Mouse (Mus musculus) gastrocnemius, adult 18-20 months (tissue): ENCODE data around the gene Bsdc1. TPM values are rescaled to one million over a fixed set of nuclear protein-coding genes. Genes with fewer than 3 reads are reported as not detected.

Source experiments
- DNase-seq: peaks from one replicate; pipeline ENCODE4 v3.0.0; 2021; ENCODE audit warnings: low spot score
- total RNA-seq, 2 experiments: library from RNA; stranded (reverse); gene quantifications; 2 replicates each; pipeline ENCODE4 v1.2.3; 2021

The Bsdc1 gene
- total RNA-seq, 2 experiments from 2014 or later = 36.4 to 41.2 TPM

DNA sequence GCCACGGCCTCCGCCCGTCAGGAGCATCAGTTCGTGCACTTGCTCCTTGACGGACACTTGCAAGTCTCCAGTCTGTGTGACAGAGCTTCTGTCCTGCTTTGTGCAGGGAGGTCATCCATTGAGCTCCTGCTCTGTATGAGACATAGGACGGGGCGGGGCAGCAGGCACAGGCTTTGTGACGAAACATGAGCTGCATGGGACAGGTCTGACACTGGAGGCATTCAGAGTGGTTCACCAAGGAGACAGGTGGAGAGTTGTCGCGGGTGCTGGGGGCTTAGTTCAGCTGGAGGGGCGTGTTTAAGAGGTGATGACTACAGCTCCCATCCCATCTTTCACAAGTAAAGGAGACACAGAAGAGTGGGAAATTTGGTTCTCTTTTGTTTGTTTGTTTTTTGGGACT, 14.7 kb downstream of the Bsdc1 start:
- DNase-seq = no peak

DNA sequence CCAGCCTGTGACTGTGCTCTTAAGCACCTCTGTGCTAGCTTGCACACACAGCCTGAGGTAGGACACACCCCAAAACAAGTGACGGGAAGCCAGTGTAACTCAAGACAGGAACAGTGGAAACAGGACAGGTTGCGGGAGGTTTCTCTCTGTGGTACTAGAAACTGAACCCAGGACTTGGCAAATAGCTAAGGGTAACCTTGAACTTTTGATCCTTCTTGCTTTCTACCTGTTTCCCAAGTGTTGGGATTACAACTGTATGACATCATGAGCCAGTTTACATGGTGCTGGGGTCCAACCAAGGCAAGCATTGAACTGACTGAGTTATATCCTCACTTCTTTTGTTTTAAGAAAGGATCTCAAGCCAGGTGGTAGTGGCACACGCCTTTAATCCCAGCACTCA, 18.5 kb downstream of the Bsdc1 start:
- no peak for DNase-seq

DNA sequence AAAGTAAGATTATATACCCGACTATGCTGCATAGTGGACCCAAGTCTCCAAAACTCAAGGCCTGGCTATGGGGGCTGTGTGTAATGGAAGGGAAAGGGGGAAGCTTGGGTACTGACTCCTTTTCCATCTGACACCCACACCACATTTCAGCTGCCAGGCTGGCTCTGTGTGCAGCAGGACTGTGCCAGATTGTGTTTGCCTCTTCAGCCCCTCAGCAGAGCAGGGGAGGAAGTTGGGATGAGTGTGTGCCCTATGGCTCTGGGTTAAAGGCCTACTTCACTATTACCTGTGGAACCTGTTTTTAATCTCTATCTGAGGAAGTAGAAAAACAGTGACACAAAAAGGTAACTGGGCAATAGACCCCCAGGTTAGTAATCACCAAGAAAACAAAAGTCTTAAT, 19.7 kb downstream of the Bsdc1 start:
- no peak for DNase-seq

DNA sequence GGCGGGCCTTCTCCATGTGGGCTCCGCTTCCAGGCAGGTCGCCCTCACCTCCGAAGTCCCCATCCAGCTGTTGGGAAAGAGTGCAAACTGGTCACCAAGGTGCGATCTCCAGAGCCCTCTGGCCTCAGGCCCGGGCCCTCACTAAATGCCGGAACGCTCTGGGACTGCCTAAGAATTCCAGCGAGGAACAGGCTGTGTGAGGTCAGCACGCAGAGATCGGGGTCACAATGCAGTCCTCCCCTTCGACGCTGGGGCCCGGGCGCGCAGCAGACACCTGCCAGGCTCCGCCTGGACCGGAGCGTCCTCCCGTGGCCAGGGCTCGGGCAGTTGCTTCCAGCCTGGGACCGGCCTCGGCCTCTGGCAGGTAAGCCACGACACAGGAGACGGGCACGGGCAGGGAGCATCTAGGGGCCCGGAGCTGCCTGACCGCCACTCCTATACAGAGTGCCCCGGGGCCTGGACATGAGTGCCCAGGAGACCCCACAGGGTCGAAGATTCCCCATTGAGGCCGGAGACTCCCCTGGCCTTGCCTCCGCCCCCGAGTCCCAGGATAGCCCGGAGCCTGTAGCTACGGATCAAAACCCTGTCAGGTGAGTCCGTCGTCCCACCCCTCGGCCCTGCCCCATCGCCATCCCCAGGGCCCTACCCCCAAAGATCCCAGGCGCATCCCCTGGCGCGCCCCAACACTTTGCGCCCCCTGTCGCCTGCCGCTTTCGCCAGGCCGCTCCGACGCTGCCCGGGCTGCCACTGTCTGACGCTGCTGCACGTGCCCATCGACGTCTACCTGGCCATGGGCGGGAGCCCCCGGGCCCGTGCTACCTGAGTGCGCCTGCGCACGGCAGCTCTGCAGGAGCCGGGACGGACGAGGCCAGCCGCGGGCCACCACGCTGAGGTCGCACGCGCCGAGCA, 29.8 kb downstream of the Bsdc1 start, which contains the start of the genes Tssk3 and Fam229a:
Gene Tssk3, minus strand, starts transcription at position 51 of the 909 bp plus-strand sequence.
Gene Fam229a, plus strand, starts transcription at position 219 of the 909 bp plus-strand sequence.
- DNase-seq = no peak

DNA sequence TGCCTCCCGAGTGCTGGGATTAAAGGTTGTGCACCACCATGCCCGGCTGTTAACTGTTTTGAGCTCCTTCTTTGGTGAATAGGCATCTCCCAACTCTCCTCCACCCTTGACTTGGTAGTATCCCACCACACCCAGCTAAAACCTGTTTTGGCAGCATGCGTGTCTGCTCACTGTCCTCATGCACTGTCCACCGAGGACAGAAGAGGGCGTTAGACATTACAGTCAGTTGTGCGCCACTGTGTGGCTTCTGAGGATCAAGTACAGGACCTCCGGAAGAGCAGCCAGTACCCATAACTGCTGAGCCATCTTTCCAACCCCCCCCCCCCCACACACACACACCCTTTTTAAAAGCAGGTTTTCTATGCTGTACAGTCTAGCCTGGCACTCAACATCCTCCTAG, 33.3 kb downstream of the Bsdc1 start:
- no peak for DNase-seq

DNA sequence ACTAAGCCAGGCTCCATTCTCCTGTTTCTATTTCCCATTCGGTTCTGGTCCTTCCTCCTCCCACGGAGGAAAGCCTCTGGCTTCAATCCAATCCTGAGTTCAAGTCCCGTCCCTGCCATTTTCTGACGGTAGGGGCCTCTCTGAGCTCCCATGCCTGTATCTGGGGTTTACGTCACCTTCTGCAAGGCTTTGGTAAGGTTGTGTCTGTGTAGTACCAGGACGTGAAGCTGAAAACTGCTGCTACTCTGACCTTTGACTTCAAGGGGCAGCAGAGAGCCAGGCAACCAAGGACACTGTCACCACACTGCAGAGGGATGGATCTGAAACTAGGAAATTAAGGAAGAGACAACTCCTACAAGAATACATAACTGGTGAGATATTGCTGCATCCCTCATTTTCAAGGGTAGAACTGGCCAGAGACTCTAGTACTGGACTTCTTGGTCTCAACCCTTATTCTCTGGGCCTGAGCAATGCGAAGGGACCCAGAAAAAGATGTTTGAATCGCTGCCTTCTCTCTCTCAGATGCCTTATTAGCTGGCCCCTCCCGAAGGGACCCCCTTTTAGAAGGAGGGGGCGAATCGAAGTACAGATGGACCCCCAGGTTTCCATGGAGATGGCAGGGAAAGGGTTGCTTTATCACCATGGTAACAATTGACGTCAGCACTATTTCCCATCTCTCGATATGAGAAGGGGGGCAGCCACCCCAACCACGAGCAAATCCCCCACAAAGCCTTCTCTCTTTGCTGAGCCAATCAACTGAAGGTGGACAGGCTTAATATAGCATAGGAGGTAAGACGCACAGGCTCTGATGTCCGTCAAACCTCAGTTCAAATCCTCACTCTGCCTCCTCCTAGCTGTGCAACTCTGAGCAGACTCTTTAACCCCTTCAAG, 34.5 kb downstream of the Bsdc1 start:
- no peak for DNase-seq

DNA sequence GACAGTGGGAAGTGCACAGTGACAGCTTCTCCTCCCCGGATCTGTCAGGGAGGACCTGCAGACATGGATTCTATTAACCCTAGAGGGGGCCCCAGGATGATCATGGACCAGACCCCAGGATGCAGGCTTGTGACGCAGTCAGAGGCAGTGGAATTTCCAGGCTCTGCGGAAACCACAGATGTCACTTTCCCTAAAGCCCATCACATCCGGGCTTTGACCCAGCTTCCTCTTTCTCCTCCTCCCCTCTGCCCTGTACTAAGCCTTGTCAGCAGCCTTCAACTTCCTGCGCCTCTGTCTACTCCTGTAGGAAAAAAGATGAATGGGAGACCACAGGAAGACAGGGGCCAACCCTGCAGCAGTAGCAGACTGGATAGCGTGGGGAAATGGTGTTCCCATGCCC, 35.2 kb downstream of the Bsdc1 start:
- DNase-seq = no peak

DNA sequence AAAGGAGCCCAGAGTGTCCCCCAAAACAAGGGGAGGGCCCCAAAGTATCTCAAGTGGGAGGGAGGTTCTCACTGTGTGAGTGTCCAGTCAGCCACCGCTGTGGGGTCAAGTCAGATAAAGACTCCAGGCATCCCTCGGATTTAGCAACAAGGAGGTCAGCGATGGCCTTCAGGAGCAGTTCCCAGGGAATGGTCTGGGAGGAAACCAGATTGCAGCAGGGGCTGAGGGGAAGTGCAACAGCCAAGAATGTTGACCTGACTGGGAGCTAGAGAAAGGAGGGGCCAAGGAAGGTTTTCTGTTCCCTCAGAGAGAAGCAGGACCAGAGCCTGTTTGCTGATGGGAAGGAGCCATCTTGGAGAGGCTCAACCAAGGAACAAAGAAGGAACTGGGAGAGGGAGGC, 37.6 kb downstream of the Bsdc1 start:
- DNase-seq = no peak

DNA sequence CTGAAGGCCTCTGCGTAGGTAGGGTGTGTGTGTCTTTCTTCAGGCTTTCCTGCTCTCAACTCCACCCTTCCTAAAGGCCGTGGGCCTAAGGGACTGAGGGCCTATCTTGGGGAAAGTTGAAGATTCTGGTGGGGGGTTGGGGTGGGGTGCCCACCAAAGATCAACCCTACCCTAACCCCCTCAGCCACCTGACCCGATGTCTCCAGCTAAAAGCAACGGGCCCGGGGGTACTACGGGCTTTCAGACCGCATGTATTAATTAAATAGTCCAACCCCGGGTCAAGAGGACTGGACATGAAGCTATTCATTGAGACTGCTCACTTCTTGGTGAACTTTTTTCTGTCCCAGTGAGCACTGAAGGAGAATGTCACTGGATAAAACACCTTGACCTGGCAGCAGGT, 38.6 kb downstream of the Bsdc1 start:
- DNase-seq = no peak

DNA sequence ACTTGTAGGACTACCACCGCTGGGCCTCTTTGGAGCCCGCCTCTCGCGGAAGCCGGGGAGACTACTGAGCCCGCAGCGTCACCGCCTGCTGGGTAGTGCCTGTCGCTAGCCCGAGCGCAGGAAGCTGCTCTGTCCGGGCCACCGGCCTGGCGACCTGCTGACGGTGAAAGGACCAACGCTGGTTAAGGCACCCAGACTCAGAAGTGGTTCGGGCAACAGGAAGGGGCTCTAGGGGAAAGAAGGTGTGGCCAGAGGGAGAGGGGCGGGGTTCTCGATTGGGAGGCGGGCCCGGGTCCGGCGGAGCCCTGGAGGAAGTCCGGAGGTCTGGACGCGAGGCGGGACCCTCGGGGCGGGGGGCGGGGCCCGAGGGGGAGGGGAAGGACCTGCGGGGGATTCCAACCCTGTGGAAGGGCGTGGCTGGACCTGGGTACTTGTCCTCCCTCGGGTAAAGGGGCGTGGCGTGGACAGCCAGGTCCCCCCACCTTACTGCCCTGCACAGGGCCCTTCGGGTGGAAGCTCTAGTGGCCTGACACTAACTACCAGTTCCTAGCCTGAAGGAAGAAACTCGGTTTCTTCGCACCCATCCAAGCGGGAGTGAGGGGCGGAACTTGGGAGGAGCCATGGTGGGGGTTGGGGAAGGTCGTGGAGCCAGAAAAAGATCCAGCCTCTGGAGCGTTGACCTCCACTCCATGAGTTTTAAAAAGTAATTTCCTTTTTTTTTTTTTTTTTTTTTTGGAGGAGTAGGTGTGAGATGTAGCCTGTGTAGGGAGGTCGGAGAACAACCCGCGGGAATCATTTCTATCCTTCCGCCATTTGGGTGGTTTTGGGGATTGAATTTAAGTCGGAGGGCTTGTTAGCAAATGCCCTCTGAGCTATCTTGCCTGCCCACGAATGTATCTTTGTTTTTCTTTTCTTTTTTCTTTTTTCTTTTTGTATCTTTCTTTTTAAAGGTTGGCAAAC, 39.5 kb downstream of the Bsdc1 start:
- DNase-seq = peak; percentile 87

DNA sequence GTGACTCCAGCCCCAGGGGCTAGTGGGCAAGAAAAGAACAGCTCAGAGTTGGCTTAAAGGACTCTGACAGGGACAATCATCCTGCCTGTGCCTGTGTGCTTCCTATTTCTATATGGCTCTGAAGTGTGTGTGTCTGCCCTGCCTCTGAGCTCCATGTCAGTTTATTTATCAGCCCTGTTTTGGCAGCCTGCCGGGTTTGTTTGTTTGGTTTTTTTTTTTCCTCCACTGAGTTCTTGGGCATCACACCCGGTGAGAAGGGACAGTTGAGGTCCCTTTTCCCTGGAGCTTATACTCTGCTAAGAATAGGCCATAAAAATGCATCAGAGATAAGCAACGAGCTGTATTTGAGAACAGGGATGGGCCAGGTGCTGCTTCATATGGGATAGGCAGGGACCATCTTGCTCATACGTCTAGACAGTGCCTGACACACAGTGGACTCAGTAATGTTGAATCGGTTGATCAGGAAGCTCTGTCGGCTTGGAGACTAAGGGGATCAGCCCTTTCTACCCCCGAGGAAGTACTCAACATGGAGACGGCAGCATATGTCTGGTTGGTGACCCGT, 41.0 kb downstream of the Bsdc1 start:
- no peak for DNase-seq

DNA sequence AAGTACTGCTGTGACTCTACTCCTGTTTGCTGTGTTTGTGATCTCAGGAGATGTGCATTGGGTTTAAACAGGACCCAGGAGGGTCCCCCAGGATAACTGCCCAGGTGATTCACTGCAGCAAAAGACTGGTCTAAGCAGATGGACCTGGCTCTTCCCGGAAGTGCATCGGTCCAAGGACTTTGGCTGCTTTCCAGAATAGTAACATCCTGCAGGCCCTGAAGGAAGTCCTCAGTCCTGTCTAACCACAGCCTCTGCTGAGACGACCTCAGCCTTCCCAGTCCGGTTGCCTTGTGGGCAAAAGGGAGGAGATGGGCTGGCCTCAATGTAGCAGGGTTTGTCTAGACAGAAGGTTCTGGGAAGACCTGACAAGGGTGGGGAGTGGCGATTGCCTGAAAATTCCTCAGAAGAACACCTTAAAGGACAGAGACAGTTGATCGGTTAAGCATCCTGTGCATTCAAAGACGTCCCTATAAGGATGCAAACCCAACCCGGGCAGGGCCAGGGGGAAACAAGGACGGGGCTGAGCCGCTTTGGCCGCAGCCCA, 41.6 kb downstream of the Bsdc1 start:
- no peak for DNase-seq

DNA sequence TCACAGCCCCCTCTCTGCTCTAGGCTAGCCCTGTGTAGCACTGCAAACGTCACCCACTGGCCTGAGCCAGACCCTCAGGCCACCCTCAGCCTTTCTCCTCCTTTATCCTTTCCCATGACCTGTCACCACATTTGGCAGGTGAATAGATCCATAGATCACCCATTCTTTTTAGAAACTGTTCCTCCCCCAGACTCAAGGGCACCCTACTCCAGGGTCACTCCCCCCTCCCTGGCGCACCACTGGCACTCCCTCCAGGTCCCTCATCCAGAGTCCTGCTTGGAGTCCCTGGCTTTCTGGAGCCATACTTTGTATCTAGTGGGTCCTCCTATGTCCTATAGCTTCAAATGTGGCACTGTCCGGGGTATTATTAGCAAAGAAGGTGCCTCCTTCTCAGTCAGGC, 44.1 kb downstream of the Bsdc1 start:
- no peak for DNase-seq

DNA sequence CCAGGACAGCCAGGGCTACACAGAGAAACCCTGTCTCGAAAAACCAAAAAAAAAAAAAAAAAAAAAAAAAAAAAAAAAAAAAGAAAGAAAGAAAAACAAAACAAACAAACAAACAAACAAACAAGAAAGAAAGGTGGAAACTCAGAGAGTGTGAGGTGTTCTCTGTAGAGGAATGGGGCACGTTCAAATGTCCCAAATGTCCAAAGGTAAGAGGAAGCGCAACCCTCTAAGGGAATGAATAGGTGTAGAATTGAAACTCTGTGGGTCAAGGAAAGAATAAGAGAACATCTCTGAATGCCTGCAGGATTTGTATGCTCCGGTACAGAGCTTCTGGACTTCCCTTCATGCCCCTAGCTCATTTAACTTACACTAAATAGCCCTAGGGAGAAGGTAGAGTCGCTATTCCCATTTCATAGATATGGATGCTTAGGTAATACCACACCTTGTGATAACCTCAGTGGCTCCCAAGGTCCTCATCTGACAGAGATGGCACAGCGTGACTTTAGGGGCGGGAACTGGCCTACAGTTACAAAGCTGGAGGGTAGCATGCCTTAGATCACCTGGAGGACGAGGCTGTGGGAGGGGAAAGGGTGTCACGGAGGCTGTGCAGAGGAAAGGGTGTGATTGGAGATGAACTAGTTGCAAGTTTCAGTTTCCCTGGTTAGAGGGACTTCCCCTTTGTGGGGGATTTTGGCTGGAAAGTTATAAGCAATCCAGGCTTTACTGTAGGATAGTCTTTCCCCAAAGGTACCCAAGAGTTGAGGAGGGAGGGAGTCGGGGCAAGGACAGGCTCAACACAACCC, 46.3 kb downstream of the Bsdc1 start:
- DNase-seq = no peak

DNA sequence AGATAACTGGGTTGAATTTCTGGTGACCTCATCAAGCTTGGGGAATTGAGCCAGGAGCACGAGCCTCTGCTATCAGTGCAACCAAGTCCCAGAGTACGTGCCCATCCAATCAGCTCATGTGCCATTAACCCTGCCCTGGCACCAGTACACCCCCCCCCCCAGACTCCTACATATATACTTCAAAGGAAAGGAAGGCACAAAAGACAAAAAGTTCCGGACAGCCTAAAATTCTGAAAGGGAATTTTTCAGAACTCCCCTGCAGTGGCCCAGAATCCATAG, 46.8 kb downstream of the Bsdc1 start:
- no peak for DNase-seq

DNA sequence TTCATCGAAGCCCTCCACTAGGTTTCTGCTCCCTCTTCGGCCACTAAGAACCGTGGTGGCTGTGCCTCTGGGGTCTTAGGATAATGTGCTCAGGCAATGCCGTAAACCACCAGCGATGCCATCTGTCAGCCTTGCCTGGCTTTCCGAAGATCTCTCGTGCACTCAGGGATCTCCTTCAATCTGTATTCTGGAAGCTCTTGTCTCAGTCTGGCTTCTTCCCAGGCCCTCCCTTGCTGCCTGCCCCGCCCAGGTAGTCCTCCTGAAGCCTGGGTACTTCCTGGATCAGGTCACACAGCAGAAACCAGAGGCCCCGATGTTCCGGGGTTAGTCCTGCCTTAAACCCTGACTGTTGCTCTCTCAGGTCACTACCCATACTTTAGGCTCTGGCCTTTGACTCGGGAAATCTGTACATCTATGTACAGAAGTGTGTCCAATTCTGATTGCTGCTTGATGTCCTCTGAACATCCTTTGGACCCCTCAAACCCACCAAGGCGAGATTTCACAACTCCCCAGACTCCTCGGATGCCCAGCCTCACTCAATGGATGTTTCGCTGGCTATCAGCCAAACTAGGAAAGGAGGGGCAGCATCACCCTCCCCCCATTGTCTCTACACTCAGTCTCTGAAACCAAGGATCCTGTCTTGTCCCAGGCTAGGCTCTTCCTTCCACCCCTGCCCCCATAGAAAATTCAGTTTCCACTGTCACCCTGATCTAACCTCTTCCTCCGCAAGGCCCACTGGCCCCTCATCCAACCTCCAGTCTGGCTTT, 47.6 kb downstream of the Bsdc1 start:
- no peak for DNase-seq

DNA sequence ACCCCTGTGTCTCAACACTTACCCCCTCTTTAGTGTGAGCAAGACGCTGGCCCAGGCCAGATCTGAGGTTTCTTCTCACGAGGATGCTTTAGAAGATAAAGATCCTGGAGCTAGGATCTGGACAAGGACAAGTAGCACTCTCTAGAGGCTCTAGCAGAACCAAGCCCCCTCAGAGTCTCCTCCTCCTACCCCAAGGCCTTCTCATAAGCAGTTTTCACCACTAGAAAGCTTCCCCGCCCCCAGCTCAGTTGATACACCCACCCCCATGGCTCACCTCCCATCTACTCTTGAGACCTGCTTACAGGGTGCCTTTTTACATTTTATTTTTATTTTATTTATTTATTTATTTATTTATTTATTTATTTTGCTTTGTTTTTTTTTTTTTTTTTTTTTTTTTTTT, 48.3 kb downstream of the Bsdc1 start:
- no peak for DNase-seq

DNA sequence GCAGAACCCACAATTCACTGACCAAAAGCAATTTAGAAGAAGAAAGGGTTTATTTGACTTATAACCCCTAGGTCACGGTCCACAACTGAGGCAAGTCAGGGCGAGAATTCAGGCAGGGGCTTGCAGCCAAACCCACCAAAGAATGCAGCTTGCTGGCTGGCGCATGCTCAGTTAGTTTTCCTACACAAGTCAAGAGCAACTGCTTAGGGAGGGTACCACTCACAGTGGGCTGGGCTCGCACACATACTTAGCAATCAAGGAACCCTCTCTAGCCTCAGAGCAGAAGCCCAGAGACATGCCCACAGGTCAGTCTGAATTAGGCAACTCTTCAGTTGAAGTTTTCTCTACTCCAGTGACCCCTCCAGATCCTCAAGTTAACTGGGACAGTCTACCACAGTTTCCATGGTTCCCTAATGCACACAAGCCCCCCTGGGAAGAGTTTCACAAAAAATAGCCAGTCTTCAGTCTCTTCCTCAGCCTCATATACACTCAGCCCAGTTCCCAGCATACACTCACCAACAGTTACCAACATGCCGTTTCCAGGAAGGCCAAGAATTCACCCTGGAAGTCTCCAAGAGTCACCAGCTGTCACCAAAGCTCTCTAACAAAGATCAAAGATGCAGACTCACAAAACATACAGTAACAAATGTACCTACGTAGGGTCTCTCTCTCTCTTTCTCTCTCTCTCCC, 49.5 kb downstream of the Bsdc1 start:
- DNase-seq = no peak
